Mouse (Mus musculus): ENCODE results near the gene Leng1. TPM values are rescaled to one million over a fixed set of nuclear protein-coding genes. Genes with fewer than 3 reads are reported as not detected.

The Leng1 gene
- polyA plus RNA-seq, 1 experiment from 2014 or later, result 13.2 TPM

- no peaks in the 10 kb centered on the region; the same call in 1 of the 2 replicates for H3K27me3 ChIP-seq (replicated peaks; ENCODE audit: control insufficient read depth, insufficient read depth, low read length)
- peaks cover 9% of the 10 kb centered on the region for H3K36me3 ChIP-seq (ENCODE audit: control insufficient read depth, insufficient read depth, low read length)
- no peak overlapping the region for H3K27ac ChIP-seq (ENCODE audit: low read depth, low read length)
- WGBS, result 46% methylated on average over 6 of the region's 6 CpGs
- peak overlapping the region; percentile 75 for H3K4me3 ChIP-seq (ENCODE audit: low read length)
- no peak overlapping the region for H3K9ac ChIP-seq (ENCODE audit: low read depth, low read length)
- H3K4me2 ChIP-seq (ENCODE audit: low read length), result peak overlapping the region; percentile 82
- H3K9me3 ChIP-seq (ENCODE audit: control insufficient read depth, low read length), result no peaks in the 10 kb centered on the region
- peak; percentile 14 for ATAC-seq
- peaks cover 15% of the 10 kb centered on the region for H3K4me1 ChIP-seq (ENCODE audit: control insufficient read depth, insufficient read depth, low read depth, low read length)
Observed at GRCm38 (mm10) chr7:3616389-3617241, 49.0 kb downstream of the Leng1 start.

GRCm38 (mm10) chr7:3616057-3616388 is 49.6 kb downstream of the Leng1 start, which contains the start of gene Oscar:
Gene Oscar, minus strand, starts transcription at chr7:3616157.
- 85% methylated on average over 4 of the region's 4 CpGs for WGBS
- Histone ChIP-seq H3K36me3 (ENCODE audit: control insufficient read depth, insufficient read depth, low read length) (peaks cover 9% of the 10 kb centered on the region), H3K27me3 (replicated peaks; ENCODE audit: control insufficient read depth, insufficient read depth, low read length) (no peaks in the 10 kb centered on the region; the same call in 1 of the 2 replicates), H3K9ac (ENCODE audit: low read depth, low read length) (no peak within 1 kb of the TSS), H3K4me1 (ENCODE audit: control insufficient read depth, insufficient read depth, low read depth, low read length) (peaks cover 15% of the 10 kb centered on the region), H3K27ac (ENCODE audit: low read depth, low read length) (no peak within 1 kb of the TSS), H3K4me2 (ENCODE audit: low read length) (peak within 1 kb of the TSS; percentile 82), H3K9me3 (ENCODE audit: control insufficient read depth, low read length) (no peaks in the 10 kb centered on the region), H3K4me3 (ENCODE audit: low read length) (peak within 1 kb of the TSS; percentile 75)
- ATAC-seq, result no peak

- Histone ChIP-seq H3K4me1 (ENCODE audit: control insufficient read depth, insufficient read depth, low read depth, low read length) (peaks cover 12% of the 10 kb centered on the region), H3K9me3 (ENCODE audit: control insufficient read depth, low read length) (no peaks in the 10 kb centered on the region), H3K4me3 (ENCODE audit: low read length) (no peak overlapping the region), H3K27me3 (replicated peaks; ENCODE audit: control insufficient read depth, insufficient read depth, low read length) (no peaks in the 10 kb centered on the region; the same call in 1 of the 2 replicates), H3K36me3 (ENCODE audit: control insufficient read depth, insufficient read depth, low read length) (no peaks in the 10 kb centered on the region), H3K27ac (ENCODE audit: low read depth, low read length) (no peak overlapping the region), H3K9ac (ENCODE audit: low read depth, low read length) (no peak overlapping the region), H3K4me2 (ENCODE audit: low read length) (no peak overlapping the region)
- WGBS, result 84% methylated on average over 3 of the region's 3 CpGs
- ATAC-seq, result no peak
Observed at GRCm38 (mm10) chr7:3614021-3614420, 51.6 kb downstream of the Leng1 start.

GRCm38 (mm10) chr7:3611006-3611405 is 54.6 kb downstream of the Leng1 start:
- no peaks in the 10 kb centered on the region for H3K4me1 ChIP-seq (ENCODE audit: control insufficient read depth, insufficient read depth, low read depth, low read length)
- 89% methylated on average over 13 of the region's 13 CpGs for WGBS
- H3K4me2 ChIP-seq (ENCODE audit: low read length), result no peak overlapping the region
- no peaks in the 10 kb centered on the region for H3K9me3 ChIP-seq (ENCODE audit: control insufficient read depth, low read length)
- no peak for ATAC-seq
- H3K9ac ChIP-seq (ENCODE audit: low read depth, low read length), result no peak overlapping the region
- no peak overlapping the region for H3K27ac ChIP-seq (ENCODE audit: low read depth, low read length)
- no peaks in the 10 kb centered on the region for H3K36me3 ChIP-seq (ENCODE audit: control insufficient read depth, insufficient read depth, low read length)
- no peaks in the 10 kb centered on the region; the same call in 1 of the 2 replicates for H3K27me3 ChIP-seq (replicated peaks; ENCODE audit: control insufficient read depth, insufficient read depth, low read length)
- H3K4me3 ChIP-seq (ENCODE audit: low read length), result no peak overlapping the region

- Histone ChIP-seq H3K4me2 (ENCODE audit: low read length) (no peak overlapping the region), H3K27me3 (replicated peaks; ENCODE audit: control insufficient read depth, insufficient read depth, low read length) (no peaks in the 10 kb centered on the region; the same call in 1 of the 2 replicates), H3K4me1 (ENCODE audit: control insufficient read depth, insufficient read depth, low read depth, low read length) (no peaks in the 10 kb centered on the region), H3K4me3 (ENCODE audit: low read length) (no peak overlapping the region), H3K9ac (ENCODE audit: low read depth, low read length) (no peak overlapping the region), H3K27ac (ENCODE audit: low read depth, low read length) (no peak overlapping the region), H3K9me3 (ENCODE audit: control insufficient read depth, low read length) (no peaks in the 10 kb centered on the region), H3K36me3 (ENCODE audit: control insufficient read depth, insufficient read depth, low read length) (no peaks in the 10 kb centered on the region)
- WGBS, result 86% methylated on average over 3 of the region's 3 CpGs
- ATAC-seq, result no peak
Observed at GRCm38 (mm10) chr7:3610437-3610836, 55.2 kb downstream of the Leng1 start.

Small RNA genes lying within 50 kb of the gene (microRNA-seq; reads per million reads assigned to microRNA genes)
- 2.1 reads per million, percentile 2 among the genes with 10 or more reads in this experiment for gene Mir3572

Other genes starting within 250 kb of the Leng1 start
- gene Cacng6, start 241.6 kb downstream of the Leng1 start, polyA plus RNA-seq (2015; fragmentation: Nextera tagmentation; extraction: Ambion mirVana), result 0.62 TPM in 1 of 2 replicates, not detected in the other
- gene Tarm1, start 163.2 kb downstream of the Leng1 start, polyA plus RNA-seq (2015; fragmentation: Nextera tagmentation; extraction: Ambion mirVana), result not detected in 2 replicates
- gene Oscar, start 49.7 kb downstream of the Leng1 start, polyA plus RNA-seq (2015; fragmentation: Nextera tagmentation; extraction: Ambion mirVana), result 0.64 and 0.73 TPM in 2 replicates
- gene Ndufa3, start 48.5 kb downstream of the Leng1 start, polyA plus RNA-seq (2015; fragmentation: Nextera tagmentation; extraction: Ambion mirVana), result 461 and 526 TPM in 2 replicates
- gene Tfpt, start 35.9 kb downstream of the Leng1 start, polyA plus RNA-seq (2015; fragmentation: Nextera tagmentation; extraction: Ambion mirVana), result 36.3 and 39.6 TPM in 2 replicates
- 84.2 and 88.8 TPM in 2 replicates for gene Prpf31, start 35.9 kb downstream of the Leng1 start, polyA plus RNA-seq (2015; fragmentation: Nextera tagmentation; extraction: Ambion mirVana)
- gene Cnot3, start 20.6 kb downstream of the Leng1 start, polyA plus RNA-seq (2015; fragmentation: Nextera tagmentation; extraction: Ambion mirVana), result 30.0 and 43.1 TPM in 2 replicates
- gene Tmc4, start 11.7 kb upstream of the Leng1 start, polyA plus RNA-seq (2015; fragmentation: Nextera tagmentation; extraction: Ambion mirVana), result 3.8 and 4.6 TPM in 2 replicates
- gene Tsen34, start 27.0 kb upstream of the Leng1 start, polyA plus RNA-seq (2015; fragmentation: Nextera tagmentation; extraction: Ambion mirVana), result 282 and 308 TPM in 2 replicates
- 124 and 127 TPM in 2 replicates for gene Mboat7, start 27.7 kb upstream of the Leng1 start, polyA plus RNA-seq (2015; fragmentation: Nextera tagmentation; extraction: Ambion mirVana)
- gene Rps9, start 38.2 kb upstream of the Leng1 start, polyA plus RNA-seq (2015; fragmentation: Nextera tagmentation; extraction: Ambion mirVana), result 675 and 689 TPM in 2 replicates
- 0.21 and 0.50 TPM in 2 replicates for gene Pirb, start 54.6 kb upstream of the Leng1 start, polyA plus RNA-seq (2015; fragmentation: Nextera tagmentation; extraction: Ambion mirVana)
- gene Gm15448, start 159.8 kb upstream of the Leng1 start, polyA plus RNA-seq (2015; fragmentation: Nextera tagmentation; extraction: Ambion mirVana), result 0.09 TPM in 1 of 2 replicates, not detected in the other
- gene Pira2, start 179.2 kb upstream of the Leng1 start, polyA plus RNA-seq (2015; fragmentation: Nextera tagmentation; extraction: Ambion mirVana), result not detected in 2 replicates
- gene Gm14548, start 232.3 kb upstream of the Leng1 start, polyA plus RNA-seq (2015; fragmentation: Nextera tagmentation; extraction: Ambion mirVana), result 0.10 TPM in 1 of 2 replicates, not detected in the other
- not detected in 2 replicates for gene Lilra6, start 249.7 kb upstream of the Leng1 start, polyA plus RNA-seq (2015; fragmentation: Nextera tagmentation; extraction: Ambion mirVana)